Mouse (Mus musculus) T-helper 1 cell (primary cell): ENCODE results near the gene Amdhd2.
"Not testable (repeated sequence)": the region's sequence is repeated elsewhere in the genome, so short reads cannot be mapped to it uniquely, and the experiment has no call there.

ENCODE experiments used
- in situ Hi-C: fragments of 300-600 bp; cut with MboI, MseI; formaldehyde crosslinking; loops from one replicate; pipeline ENCODE4 v1.15.1; 2025; ENCODE audit warnings: high pct_unique_total_duplicates

Amdhd2 gene

GRCm38 (mm10) chr17:24156394-24156793, 7.2 kb downstream of the Amdhd2 start:
- in situ Hi-C loops, result no loop called here

- in situ Hi-C loops, result no loop called here
These were observed 7.8 kb downstream of the Amdhd2 start for GRCm38 (mm10) chr17:24155742-24156141.

- in situ Hi-C loops, result no loop called here
These were observed 9.1 kb downstream of the Amdhd2 start for GRCm38 (mm10) chr17:24154463-24154862.

GRCm38 (mm10) chr17:24151890-24152563, 11.5 kb downstream of the Amdhd2 start:
- in situ Hi-C loops, result no loop called here

- in situ Hi-C loops, result no loop called here
These were observed 12.2 kb downstream of the Amdhd2 start for GRCm38 (mm10) chr17:24151382-24151781.

- in situ Hi-C loops, result no loop called here
These were observed 12.7 kb downstream of the Amdhd2 start, which contains the start of gene Pdpk1 for GRCm38 (mm10) chr17:24150824-24151223. Gene Pdpk1 (minus strand): TSS chr17:24150924.

GRCm38 (mm10) chr17:24149421-24149820, 14.1 kb downstream of the Amdhd2 start:
- in situ Hi-C loops, result loop anchor here (10.0 kb wide), 1 partner anchor 555 kb away; the partner anchor contains the start of gene Tbl3

GRCm38 (mm10) chr17:24142897-24143296, 20.7 kb downstream of the Amdhd2 start:
- in situ Hi-C loops, result loop anchor here (10.0 kb wide), 1 partner anchor 562 kb away; the partner anchor contains the start of gene Tbl3

GRCm38 (mm10) chr17:24141425-24141920, 22.1 kb downstream of the Amdhd2 start:
- in situ Hi-C loops, result loop anchor here (10.0 kb wide), 1 partner anchor 563 kb away; the partner anchor contains the start of gene Tbl3

- in situ Hi-C loops, result loop anchor here (10.0 kb wide), 1 partner anchor 564 kb away; the partner anchor contains the start of gene Tbl3
These were observed 22.6 kb downstream of the Amdhd2 start for GRCm38 (mm10) chr17:24140845-24141424.

- in situ Hi-C loops, result loop anchor here (10.0 kb wide), 1 partner anchor 565 kb away; the partner anchor contains the start of gene Tbl3
These were observed 23.6 kb downstream of the Amdhd2 start for GRCm38 (mm10) chr17:24139968-24140367.

GRCm38 (mm10) chr17:24139256-24139655, 24.3 kb downstream of the Amdhd2 start:
- in situ Hi-C loops, result no loop called here

- in situ Hi-C loops, result no loop called here
These were observed 26.2 kb downstream of the Amdhd2 start for GRCm38 (mm10) chr17:24137226-24137880.

GRCm38 (mm10) chr17:24134062-24134461, 29.5 kb downstream of the Amdhd2 start:
- in situ Hi-C loops, result no loop called here

- in situ Hi-C loops, result not testable (repeated sequence)
These were observed 30.6 kb downstream of the Amdhd2 start for GRCm38 (mm10) chr17:24132919-24133318.

- in situ Hi-C loops, result no loop called here
These were observed 32.0 kb downstream of the Amdhd2 start for GRCm38 (mm10) chr17:24131570-24131969.

GRCm38 (mm10) chr17:24129246-24129645, 34.3 kb downstream of the Amdhd2 start:
- in situ Hi-C loops, result not testable (repeated sequence)

- in situ Hi-C loops, result no loop called here
These were observed 36.0 kb downstream of the Amdhd2 start for GRCm38 (mm10) chr17:24127592-24127991.

GRCm38 (mm10) chr17:24126801-24127200, 36.8 kb downstream of the Amdhd2 start:
- in situ Hi-C loops, result no loop called here

GRCm38 (mm10) chr17:24119446-24119845, 44.1 kb downstream of the Amdhd2 start:
- in situ Hi-C loops, result no loop called here

- in situ Hi-C loops, result no loop called here
These were observed 50.5 kb downstream of the Amdhd2 start for GRCm38 (mm10) chr17:24113031-24113430.

- in situ Hi-C loops, result no loop called here
These were observed 52.3 kb downstream of the Amdhd2 start for GRCm38 (mm10) chr17:24111256-24111655.
